Mouse (Mus musculus) induced T-regulatory cell, adult 2 months (primary cell): ENCODE measurements around the gene Jazf1.

ENCODE experiments used
- DNase-seq: peaks from one replicate; pipeline ENCODE4 v3.0.0-alpha.2; 2012; ENCODE audit warnings: low read depth

Jazf1 gene

GRCm38 (mm10) chr6:53067989-53068874 lies at the start of gene Jazf1:
Gene Jazf1, minus strand, starts transcription at chr6:53068631.
- peak; percentile 73 for DNase-seq

- DNase-seq: no peak
Observed at GRCm38 (mm10) chr6:53117855-53118254, 49.4 kb upstream of the Jazf1 start.

GRCm38 (mm10) chr6:53086879-53087278 lies 18.4 kb upstream of the Jazf1 start:
- DNase-seq: no peak

DNA sequence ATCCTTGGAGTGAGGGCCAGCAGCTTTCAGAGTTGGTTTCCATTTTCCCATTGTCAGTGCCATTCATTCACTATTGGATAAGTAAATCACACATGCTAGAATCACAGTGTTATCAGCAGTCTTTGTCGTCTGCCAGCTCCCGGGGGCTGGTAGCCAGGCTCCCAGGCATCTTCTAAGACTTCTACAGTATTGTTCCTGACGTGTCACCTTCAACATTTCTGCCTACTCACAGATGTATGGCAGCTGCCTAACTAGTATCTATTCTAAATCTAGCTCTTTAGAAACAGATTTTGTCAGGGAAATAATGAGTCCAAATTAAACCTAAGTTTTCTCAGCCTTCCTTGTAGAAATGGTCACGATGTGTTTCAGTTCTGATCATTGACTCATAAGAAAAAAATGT lies 12.8 kb upstream of the Jazf1 start:
- no peak for DNase-seq

GRCm38 (mm10) chr6:53078671-53079070 lies 10.2 kb upstream of the Jazf1 start:
- DNase-seq: no peak

DNA sequence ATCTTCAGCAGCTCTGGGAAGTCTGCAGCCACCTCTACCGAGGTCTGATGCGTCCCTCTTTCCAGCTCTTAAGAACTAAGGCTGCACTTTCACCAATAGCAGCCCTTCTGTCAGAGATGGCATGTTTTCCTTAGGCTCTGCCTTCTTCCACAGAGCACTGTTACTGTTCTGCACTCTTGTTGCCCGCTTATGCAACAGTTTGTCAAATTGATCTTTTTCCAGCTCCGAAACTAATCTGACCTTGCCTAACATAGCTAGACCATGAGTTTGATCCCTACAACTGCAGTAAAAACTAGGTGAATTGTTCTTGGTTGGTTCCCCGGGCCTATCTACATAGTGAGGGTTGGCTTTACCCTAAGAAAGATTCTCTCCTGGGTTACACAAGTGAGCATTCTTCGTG lies 3.3 kb upstream of the Jazf1 start:
- DNase-seq: no peak

DNA sequence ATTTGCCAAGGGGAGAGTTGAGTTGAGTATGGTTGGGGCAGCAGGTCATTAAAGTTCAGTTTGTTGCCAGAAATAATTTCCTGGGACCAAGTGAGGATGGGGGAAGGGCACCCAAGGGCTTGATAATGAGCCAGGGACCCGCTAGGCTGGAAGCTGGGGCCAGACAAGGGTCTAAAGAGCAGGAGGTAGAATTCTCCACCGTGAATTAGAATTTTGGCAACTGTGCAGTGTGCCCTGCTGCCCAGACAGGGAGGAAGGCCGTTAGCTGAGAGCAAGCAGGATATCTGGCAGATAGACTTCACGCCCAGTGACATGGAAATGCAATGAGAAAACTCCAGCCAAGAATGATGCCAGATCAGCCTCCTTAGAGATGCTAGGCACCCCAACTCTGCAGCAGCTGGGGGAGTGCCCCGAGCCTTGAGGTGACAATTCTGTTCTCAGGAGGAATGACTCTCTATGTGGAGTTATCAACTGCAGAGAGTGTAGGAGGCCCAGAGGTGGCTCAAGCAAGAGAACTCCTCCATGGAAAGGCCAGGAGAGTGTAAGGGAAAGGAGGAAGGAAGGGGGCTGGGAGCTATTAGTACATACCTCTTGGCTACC lies 1.6 kb upstream of the Jazf1 start:
- no peak for DNase-seq

GRCm38 (mm10) chr6:53068875-53069178 lies 396 bp upstream of the Jazf1 start:
- DNase-seq: no peak

DNA sequence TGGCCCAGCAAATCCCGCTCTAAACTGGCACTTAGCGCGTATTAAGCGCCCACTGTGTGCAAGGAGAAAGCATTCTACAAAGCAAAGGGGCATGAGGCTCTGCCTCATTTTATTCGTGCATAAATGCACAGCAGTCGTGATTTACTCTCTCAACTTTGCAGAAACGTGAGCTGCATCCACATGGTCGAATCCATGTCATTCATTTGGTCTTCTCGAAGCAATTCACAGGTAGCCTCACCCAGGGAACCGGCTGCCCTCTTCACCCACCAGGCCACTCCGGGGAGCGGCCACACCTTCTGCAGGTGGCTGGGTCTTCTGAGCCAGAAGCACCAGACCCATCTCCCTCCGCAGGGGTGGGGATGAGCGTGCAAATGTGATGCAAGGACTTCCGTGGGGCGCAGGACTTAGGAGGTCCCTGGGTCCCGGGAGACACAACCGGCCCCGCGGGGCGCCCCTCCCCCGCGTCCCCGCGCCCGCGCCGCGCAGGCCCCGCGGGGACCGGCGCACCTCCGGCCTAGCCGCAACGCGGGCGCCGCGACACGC lies 914 bp downstream of the Jazf1 start:
- DNase-seq: peak; percentile 43

DNA sequence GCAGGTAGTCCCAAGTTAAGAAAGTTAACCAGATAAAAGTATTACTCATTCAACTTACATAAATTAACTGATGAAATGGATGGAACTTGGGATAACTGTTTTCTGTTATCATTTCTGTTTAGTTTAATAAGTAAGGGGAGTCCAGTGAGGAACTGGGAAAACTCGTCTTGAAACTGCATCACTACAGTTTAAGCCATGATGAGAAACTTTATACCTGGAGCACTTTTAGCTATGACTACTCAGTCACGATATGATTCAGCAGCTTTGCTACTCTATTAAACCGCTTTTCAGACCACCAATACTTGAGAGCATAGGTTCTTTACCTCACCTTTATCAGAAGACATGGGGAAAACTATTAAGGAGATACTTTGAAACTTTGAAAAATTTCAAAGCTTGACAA lies 1.5 kb downstream of the Jazf1 start:
- DNase-seq: peak; percentile 16

- peak; percentile 19 for DNase-seq
Observed at GRCm38 (mm10) chr6:53064070-53064469, 4.4 kb downstream of the Jazf1 start.

- no peak for DNase-seq
Observed at GRCm38 (mm10) chr6:53054909-53055308, 13.5 kb downstream of the Jazf1 start.

- DNase-seq: no peak
Observed at GRCm38 (mm10) chr6:53045501-53045900, 22.9 kb downstream of the Jazf1 start.

DNA sequence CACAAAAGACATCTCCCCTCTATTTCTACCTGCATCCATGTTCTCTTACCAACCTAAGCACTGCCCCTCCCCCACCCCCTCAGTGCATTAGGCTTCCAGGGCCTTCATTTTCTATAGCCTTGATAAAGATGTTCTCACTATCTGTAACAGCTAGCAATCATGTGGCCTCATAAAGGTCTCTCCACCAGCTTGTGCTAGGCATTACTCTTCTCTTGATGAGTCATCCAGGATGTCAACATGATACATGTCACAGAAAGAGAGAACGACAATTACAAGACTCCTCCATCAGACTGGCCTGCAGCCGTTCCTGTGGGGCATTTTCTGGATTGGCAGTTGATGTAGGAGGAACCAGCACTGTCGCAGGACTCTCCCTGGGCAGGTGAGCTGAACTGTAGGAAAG lies 30.3 kb downstream of the Jazf1 start:
- DNase-seq: peak; percentile 61

DNA sequence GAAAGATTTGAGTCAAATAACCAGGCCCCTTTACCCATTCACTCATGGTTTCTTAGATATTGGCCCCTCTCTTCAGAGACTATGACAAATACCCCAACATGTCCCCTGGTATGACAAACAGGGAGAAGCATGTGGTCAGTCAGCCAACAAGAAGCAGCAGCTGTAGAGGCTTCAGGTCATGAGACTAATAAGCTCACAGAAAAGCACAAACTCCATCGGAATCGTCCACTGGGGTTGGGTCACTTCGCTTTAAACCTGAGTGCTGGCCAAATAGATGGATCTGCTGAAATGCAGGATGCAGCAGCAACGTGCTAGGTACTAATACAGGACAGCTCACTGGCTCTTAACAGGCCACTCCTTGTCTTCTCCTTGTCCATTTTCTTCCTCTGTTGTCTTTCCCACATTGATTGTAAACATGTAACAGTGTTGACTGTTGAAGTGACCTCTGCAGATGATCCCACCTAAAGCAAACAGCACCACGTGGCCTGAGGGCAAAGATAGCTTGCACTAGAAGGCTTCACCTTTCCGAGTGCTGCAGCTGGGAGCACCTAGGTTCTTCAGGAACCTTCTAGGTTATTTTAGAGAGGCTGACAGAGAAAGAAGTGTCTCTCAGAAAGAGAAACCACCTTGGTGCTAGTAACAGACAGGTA lies 33.9 kb downstream of the Jazf1 start:
- DNase-seq: no peak

DNA sequence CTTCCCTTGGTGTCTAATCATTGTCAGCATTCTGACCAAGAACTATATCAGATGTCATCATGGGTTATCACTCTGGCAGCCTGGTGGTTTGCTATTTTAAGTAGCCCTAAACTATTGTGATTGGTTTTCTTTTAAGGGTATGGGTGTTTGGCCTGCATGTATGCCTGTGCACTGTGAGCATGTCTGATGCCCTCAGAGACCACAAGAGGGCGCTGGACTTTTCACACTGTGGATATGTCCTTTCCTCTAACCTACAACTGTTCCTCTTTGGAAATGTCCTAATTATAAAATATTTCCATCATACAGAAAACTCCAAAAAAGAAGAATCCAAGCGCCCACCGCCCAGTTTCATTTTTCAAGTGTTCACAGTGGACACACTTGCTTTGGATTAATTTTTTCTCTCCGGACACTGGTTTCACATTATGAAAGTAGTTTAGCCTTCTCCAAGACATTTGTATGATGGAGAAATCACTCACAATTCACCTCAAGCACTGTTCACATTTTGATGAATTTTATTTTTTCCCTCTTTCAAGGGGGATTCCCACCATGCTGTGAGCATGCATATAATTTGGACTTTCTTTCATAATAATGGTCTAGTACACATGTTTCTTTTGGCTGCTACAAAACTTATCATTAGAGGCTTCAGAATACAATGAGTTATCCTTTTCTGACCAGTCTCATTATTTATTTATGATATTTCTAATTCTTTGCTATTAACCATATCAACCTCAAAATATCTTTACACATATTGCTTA lies 35.5 kb downstream of the Jazf1 start:
- DNase-seq: peak; percentile 70

DNA sequence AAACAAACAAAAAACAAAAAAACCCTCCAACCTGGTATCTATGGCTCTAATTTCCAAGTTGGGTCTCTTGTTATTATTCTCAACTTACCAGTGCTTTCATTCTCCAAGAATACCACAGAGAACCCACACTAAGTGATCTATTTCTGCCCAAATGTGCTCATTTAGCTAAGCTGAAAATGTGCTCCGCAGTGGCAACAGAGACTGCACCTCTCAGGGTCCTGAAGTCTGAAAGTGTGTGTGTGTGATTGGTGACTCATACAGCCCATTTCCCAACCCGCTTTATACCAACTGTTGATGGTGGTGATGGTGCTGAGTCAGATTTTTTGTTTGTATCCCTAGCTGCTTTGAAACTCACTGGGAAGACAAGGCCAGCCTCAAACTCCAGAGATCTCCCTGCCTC lies 46.4 kb downstream of the Jazf1 start:
- no peak for DNase-seq

GRCm38 (mm10) chr6:53021081-53021480 lies 47.4 kb downstream of the Jazf1 start:
- DNase-seq: no peak

DNA sequence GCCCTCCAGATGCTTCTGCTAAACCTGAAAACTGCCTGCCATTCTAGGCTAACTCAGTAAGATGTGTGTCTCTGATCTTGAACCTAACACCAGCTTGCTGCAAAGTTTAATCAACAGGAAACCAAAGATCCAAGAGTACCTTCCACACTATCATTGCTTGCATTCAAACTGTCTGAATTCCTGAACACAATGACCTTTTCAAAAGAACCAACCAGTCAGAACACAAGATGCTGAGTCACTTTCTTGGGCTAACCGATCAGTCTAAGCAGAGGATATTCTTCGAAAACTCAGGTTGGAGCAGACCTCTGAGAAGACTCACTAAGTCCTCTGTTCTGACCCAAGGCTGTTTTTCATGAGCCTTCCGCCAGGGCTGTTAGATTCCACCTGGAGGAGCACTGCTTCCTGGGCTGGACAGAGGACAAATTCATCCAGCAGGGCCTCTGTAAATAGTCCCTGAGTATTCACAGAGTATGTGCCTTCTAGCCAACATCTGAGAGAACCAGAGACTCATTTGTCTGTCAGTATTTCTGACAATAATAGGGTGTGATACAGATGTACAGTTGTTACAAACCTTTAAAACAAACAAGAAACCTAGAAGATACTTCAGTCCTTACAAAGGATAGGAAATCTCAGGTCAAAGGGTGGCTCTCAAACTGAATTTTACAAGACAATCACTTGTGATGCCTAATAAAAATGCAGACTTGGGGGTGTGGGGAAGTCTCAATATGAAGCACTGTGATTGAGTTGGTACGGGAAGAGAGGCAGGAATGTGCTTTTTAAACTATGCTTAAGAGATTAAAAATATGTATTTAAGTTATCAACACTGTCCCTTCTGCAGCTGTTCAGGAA lies 50.9 kb downstream of the Jazf1 start:
- DNase-seq: no peak

DNA sequence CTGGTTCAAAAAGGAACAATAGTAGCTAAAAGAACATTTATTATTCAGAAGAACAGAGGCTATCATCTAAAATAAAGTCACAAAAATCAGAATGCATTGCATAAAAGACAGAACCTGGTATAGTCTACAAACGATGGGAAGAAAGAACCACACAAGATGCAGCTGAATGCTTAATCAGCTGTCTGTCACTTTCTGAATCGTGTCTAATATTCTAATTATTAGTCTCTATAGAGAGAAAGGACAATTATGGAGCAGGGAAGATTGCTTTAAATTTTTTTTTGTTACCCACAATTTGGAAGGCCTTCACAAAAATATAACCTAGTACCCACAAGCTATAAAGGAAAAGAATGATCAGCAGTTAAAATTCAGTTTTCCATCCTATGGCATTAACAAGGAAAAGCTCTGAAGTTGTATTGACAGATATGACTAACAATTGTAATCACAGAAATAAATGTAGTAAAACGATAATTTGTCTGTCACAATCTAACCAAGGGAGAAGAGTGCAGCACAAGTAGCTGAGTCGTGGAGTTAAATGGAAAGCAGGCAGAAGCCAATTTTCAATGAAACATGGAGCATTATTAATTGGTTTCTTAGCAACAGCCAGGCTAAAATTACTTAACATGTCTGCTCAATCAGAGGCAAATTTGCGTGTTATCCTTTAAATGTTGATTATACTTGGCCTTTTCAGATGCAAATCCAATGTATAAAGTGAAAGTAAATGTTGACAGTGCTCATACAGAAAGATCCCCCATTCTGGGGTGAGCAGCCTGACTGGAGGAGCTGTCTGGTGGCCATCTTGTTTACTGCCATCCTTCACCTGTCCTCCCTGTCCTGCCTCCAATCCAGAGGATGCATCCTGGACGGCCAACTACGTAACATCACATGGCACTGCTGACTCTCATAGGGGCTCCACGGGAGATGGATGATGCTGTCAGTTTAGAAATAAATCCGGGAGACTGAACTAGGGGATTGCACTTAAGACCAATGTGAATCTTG lies 53.7 kb downstream of the Jazf1 start:
- no peak for DNase-seq
